In genomic region chr5:138251144-138251543, GRCm38 (mm10) we compare ENCODE assay signal across 13 mouse cellular contexts.
A peak's percentile ranks its signal among the peaks of the same experiment; 100 is the strongest.
DNase-seq lines count a peak whose midpoint lies in the region.
"Had no signal": no experiment of that assay in that cellular context is flagged by ENCODE, and none has a peak within 500 bp of the region (broad histone marks: within the 10 kb centered on the region; RNA-seq: fewer than 3 reads in every experiment).

No protein-coding gene starts in this region.

- DNase-seq in heart, adult 11 months = peak; percentile 92
- no peak for DNase-seq in heart, adult 9 months (ENCODE audit: low spot score in 2 of 2)
- DNase-seq: adrenal gland, adult 2 months; adrenal gland, adult 8-10 months; adrenal gland, postnatal 10 days; adrenal gland, postnatal 14 days; adrenal gland, postnatal 25 days; adrenal gland, postnatal 36 days; B cell, adult 2 months; cerebellum, adult 11 months; cerebellum, adult 11-12 months; cerebellum, adult 18-20 months; cerebellum, adult 2 months had no signal
